Mouse (Mus musculus) left cerebral cortex, adult 11 months (tissue): Measurements from ENCODE around the gene Ift22.
A peak's percentile ranks its signal among the peaks of the same experiment; 100 is the strongest.

Experiments used
- DNase-seq: peaks from one replicate; pipeline ENCODE4 v3.0.0; 2022; ENCODE audit warnings: low spot score

Gene Ift22

DNA sequence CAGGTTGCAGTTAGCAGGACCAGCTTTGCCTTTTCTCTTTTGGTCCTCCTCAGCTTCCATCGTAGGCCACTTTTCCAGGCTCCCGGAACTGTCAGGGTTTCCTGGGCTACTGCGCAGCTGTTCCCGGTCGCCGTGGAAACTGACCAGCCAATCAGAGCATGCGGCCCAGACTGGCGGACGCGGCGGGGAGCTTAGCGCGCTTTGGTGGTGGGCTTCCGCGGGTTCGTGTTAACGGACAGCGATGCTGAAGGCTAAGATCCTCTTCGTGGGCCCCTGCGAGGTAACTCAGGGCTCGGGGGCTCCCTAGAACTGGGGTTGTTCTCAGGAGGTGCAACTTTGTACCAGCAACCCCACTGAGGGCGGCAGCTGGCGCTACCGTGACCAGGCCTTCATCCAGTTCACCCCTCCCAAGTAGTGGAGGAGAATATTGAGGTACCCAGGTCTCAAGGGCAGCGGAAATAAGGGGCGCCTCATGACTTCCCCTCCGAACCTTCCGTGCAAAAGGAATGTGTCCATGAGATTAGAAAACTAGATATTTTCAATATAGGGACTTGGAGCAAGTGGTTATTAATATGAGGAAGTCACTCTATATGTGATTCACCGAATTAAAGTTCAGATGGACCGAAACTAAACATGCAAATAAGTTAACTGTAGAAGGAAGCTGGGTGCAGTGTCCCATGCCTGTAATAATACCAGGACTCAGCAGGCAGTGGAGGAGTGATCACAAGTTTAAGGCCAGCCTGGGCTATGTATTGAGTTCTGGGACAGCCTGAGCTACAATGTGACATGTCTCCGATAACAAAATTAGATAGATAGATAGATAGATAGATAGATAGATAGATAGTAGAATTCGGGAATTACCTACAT, at the start of gene Ift22:
Gene Ift22, plus strand, starts transcription at position 160 of the 867 bp plus-strand sequence.
- peak; percentile 89 for DNase-seq

DNA sequence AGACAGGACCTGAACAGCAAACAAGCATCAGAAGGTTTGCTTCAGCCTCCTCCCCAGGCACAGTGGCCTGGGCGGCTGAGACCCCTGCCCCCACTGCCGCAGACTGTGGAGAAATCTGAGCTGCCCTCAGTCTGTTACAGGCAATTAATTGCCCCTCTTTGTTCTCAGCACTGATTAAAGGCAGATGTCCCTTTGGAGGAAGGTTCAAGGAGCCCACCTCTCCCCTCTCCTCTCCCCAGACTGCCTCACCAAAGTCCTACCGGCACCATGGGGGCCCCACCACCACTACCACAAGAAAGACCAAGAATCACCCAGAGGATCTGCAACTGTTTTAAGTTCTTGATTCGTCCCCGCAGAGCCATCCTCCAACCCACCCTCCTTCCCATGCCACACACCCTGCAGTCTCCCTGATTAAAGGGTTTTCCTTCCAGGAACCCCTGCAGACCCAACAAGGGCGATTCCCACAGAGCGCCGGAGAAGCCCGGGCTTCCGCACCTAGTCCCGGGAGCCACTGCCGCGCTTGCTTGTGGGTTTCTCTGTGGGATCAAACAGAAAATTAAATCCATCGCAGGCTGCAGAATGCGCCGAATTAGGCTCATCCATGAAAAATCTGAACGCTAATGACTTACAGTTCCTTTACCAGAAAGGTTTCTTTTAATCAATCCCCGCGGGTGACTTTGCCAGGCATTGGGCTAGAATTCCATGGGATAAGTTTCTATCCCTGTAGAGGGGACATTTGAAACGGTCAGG, 46.6 kb upstream of the Ift22 start:
- DNase-seq: no peak

DNA sequence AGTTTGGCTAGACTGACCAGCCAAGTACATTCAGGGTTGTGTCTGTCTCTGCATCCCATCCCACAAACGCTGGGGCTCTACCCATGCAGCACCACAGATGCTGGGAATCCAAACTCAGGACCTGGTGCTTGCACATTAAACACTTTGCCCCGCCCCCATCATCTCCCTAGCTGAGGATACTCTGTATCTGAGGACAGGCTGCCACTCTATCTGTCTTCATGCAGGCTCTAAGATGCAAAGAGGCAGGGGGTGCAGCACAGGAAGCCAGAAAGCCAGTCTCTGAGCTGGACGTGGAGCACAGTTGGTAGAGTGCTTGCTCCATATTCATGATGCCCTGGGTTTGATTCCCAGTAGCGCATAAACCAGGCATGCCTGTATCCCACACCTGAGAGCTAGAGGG, 45.1 kb upstream of the Ift22 start:
- no peak for DNase-seq

DNA sequence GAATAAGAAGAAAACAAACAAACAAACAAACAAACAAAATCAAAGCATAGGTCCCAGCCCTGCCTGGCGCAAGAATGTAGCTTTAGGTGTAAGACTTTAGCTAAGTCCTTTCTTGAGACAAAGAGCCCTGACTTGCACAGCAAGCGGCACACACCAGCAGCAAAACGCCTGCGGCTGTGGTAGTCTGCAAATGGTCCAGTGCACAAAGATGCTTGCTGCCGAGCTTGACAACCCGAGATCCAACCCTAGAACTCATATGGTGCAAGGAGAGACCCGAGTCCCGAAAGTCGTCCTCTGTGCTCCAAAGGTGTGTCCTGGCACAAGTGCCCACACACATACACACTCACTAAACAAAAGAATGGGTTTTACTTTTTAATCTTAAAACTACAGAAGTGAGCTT, 44.7 kb upstream of the Ift22 start:
- no peak for DNase-seq

DNA sequence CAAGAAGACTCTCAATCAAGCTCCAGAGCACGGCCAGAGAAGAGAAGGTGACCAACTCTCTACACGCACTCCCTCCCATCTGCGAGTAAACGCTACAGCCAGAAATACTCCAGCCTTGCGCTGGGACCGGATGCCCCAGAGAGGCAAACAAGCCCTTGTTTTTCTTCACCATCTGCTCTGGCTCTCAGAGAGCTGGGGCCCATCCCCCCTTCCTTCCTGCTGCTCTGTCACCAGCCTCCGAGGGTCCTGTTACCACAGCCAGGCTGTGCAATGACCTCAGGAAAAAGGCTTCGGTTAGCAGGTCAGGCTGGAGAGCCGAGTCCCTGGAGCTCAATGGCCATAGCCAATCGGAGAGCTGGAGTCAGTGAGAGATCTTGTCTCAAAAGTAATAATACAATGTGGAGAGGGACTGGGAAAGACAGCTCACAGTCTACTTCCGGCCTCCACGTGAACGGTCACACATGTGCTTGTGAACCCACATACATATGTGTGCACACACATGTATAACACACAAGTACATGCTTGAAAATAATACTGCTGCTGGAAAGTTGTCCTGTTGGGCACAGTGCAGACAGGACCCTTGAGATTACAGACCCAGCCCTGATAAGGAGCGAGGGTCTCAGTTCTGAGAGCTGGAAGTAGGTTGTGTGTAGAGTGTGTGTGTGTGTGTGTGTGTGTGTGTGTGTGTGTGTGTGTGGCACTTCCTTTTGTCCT, 43.8 kb upstream of the Ift22 start:
- DNase-seq: no peak

DNA sequence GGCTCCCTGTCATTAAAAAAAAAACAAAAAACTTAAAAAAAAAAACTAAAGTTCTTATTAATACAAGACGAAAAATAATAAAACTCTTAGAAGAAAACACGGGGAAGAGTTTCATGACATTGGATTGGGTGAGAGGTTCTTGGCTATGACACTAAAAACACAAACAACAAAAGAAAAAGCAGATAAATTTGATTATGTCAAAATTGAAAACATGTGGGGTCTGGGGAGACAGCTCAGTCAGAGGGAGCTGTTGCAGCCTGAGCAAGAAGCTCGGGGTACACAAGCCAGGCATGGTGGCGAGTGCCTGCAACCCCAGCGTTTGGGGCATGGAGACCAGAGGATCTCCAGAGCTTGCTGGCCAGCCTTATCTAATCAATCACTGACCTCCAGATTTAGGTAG, 40.2 kb upstream of the Ift22 start:
- DNase-seq: no peak

DNA sequence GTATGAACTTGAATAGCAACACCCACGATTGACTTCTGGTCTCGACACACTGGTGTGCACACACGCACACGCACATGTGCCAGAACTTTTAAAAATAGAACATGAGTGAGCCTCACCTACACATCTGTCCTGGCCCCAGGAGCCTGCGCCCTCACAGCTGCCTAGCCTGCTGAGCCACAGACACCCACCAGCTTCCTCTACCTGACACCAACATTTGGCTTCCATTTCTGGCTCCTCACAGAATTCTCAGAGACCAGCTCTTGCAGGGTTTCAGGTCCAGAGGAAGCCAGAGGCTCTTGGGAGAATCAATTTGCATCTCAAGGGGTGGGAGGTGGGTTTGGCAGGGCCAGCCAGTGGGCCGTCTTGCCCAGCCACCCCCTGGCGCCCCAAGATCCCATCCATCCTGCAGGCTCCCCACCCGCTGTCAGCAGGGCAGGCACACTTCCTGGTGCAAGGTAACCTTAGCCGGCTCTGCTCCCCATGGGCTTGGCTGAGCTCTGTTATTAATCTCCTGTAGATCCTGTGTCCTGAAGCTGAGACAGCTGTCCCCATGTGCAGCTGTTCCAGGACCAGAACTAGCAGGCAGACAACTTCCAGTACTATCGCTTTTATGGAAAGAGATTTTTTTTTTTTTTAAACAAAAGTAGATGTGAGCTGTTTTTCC, 38.4 kb upstream of the Ift22 start:
- DNase-seq: no peak

DNA sequence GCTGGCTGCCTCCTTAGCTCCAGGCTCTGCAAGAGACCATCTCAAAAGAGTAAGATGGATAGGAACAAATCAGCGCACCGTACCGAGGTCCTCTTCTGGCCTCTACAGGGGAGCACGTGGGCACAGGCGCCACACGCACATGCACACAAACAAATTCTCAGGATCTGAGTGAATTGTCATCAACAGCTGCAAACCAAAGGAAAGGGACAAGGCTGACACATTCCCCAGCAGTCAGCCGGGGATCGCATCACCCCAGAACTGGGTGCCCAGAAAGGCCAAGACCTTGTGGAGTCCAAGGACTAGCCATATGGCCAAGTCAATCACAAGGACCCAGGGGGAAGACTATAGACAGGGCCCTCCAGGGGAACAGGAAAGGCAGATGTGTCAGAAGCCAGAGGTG, 35.5 kb upstream of the Ift22 start:
- no peak for DNase-seq

DNA sequence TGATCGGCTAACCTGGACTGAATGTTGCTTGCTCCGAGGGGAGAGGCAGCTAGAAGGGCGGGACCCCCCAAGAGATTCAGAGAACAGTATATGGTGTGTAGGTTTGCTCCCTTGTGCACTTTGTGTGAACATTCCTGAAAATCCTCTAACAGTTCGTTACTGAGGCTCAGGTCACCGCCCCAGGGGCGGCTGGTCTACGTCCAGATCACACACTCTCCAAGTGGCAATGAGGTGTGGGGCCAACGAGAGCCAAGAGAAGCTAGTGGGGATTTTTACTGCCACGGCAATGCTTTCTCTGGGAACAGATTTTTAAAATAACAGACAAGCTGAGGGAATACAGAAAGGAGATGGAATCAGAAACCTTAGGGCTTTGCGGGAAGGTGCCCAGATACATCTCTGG, 33.7 kb upstream of the Ift22 start:
- no peak for DNase-seq

DNA sequence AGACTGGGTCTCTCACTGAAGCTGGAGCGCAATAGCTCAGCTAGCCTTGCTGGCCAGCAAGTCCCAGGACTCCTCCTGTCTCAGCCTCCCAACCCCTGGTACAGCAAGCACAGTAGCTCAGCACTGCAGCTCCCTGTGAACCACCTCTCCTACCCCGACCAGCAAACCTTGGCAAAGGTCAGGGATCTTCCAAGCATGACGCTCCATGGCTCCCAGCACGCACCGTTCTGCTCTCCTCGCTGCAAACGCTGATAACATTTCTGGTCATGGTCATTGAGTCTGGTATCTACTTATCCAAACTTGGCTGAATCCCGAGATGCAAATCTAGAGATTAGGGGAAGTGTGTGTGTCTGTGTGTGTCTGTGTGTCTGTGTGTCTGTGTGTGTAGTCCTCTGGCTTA, 27.8 kb upstream of the Ift22 start:
- DNase-seq: no peak

DNA sequence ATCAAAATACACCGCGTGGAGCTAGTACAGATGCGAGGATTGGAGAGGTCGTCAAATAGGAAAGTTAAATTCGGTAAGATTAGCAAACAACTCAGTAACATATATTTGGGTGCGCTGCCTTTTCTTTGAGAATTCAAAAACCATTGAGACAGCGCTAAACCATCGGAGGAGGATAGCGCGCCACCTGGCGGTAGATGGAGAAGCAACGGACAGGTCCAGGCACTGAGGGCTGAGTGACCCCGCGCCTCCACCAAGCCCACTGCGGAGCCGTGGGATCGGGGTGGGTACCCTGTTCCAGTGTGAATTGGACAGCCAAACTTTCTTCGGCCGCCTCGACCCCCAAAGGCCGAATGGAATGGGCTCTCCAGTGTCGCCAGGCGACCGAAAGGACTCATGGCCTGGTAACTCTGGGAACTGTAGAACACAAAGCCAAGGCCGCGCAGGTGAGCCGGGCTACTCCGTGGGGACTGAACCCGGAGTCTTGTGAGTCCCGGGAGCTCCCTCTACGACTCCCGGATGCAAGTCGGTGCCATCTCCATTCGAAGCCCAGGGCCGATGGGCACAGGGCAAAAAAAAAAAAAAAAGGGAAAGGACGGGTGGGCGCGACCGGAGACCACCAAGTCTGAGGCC, 26.5 kb upstream of the Ift22 start:
- DNase-seq: peak; percentile 61

DNA sequence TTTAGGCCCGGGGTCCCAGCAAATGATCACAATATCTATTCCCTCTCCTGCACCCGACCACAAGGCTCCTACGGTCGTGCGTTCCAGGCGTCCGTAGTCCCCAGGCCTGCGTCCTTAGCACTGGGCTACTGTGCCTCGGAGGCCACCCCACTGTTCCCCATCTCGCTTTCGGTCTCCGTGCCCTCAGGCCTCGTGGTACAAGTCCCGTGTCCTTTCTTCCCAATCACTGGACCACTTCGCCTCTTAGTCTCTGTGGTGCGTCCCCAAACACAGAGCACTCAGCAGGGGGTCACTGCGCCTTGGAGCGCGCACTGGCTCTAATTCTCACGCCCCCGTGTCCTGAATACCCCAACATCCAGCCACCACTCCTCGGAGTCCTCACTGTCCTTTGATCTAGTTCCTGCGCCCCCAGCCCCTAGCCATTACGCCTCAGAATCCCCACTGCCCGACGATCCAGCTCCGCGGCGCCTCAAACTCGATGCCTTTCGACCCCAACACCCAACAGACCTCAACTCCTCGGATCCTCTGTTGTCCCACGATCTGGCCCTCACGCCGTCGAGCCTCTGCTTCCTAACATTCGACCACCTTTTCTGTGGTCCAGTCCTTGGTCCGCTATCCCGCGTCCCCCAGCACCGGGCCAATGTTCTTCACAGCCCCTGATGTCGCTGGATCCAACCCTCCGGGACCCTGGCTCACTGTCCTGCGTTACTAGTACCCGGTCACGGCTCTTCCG, 25.7 kb upstream of the Ift22 start:
- no peak for DNase-seq

DNA sequence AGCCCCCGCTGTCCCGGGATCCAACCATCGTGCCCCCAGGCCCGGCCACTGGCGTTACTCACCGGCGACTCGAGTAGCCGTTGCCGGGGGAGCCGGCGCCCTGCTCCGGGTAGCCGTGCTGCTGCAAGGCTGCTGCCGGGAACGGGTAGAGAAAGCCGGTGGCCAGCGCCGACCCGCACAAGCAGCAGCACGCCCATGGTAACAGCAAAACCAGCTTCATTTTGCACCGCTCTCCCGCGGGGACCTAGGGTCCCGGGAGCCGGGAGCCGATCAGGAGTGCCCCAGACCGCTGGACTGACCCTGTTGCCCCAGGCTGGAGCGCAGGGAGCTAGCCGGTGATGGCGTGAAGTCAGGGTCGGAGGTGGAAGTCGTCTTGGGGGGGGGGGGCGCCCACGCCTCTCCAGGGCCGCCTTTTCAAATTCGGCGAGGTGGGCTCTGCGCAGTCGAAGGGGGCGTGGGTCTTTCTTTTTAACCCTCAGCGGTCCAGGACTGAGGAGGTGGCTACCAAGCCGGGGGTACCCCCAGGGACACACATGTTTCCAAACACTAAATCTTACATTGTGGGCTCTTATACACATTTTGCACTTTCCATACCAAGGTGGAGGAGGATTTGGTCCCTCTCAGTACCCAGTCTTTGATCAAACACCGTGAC, 25.0 kb upstream of the Ift22 start, which contains the start of gene Col26a1:
Gene Col26a1, minus strand, starts transcription at position 422 of the 652 bp plus-strand sequence.
- no peak for DNase-seq

DNA sequence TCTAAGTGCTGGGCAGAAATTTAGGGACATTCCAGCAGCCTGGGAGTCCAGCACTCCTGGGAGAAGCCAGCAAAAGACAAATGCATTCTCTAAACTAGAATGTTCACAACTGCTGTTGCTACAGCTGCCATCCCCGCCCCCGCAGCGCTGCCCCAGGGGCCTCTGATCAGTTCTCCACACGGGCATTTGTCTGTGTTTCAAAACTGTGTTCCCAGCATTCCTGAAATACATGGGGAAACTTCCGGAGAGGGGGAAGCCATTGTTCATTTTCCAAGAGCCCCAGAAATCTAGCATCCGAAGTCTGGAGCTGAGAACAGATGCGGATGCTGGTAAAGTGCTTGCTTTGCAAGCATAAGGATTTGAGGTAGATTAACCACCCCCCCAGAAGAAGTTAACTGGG, 21.0 kb upstream of the Ift22 start:
- no peak for DNase-seq

DNA sequence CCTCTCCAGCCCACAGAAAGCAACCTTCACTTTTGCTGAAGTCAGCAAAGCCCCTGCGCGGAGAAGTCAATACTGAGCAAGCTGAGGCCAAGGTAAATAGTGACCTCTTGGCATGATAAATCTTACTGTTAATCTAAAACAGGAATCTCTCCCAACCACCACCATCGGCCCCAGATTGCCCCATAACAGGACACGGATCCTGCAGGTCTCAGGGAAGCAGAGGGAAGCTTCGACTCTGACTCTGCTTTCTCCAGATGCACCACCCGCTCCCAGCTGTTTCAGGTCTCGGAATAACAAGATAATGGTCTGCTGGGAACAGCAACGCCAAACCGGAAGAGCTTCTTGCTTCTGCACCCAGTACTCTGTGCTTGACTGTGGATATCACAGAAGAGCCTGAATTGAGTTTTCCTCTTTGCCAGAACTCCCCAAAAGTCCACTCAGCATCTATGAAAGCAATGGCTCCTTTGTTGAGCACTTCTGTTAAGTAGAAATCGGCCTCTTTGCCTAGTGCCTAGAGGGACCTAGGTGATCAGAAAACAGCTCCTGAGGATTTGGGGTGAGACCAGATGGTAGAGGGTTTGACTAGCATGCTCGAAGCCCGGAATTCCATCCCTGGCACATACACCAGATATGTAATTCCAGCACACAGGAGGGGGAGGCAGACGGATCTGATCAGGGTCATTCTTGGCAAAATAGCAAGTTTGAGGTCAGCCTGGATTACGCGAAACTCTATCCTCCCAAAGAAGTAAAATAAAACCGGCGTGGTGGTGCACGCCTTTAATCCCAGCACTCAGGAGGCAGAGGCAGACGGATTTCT, 19.2 kb upstream of the Ift22 start:
- DNase-seq: no peak

DNA sequence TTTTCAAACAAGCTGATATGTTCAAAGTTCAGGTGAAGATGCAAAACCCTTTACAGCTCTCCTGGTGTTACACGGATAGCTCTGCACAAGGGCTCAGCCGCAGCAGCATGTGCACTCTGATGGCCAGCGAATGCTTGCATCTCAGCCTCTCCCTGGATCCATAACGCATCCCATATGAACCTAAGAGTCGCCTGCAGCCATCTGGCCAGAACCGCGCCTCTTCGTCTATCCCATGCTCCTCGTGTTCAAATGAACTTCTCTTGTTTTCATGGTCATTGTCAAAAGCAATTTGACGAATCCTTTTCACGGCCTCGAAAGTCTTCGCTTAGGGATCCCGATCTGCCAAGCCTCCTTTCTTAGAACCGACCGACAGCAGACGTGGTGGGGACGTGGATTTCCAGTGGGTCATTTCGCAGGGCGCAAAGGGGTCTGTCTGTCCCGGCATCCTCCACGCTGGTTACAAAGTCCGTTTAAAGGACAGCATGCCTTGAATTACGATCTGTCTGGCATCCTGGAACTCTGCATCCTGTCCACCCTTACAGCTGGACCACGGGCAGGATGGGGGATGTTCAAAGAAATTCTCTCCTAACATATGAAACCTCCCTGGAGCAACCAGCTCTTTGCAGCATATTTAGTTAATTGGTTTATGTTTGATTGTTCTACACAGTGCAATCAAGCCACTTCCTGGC, 13.0 kb upstream of the Ift22 start:
- no peak for DNase-seq

DNA sequence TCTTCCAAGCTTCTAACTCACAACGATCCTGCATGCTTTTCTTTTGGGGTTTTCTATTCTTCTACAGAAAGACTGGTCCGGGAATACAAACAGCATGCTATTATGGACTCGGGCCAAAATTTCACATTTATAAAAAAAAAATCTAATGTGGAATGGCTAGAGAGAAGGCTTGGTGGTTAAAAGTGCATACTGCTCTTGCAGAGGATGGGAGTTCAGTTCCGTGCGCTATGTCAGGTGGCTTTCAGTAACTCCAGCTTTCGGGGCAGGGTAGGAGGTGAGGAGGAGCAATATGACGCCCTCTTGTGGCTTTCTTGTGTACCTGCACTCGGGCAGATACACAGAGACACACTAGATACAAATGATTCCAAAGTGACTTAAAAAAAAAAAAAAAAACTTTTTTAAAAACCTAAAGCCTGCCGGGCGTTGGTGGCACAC, 12.4 kb upstream of the Ift22 start:
- no peak for DNase-seq

DNA sequence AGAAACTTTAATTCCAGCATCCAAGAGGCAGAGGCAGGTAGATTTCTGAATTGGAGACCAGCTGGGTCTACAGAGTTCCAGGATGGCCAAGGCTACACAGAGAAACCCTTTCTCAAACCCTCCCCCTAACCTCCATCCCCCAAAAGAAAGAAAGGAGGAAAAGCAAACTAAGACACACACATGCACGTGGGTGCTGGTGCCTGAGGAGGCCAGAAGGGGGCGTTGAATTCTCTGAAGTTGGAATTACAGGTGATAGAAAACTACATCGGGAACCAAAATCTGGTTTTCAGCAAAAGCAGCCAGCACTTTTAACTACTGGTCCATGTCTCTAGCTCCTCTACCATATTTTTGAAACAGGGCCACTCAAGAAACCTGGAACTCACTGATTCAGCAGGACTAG, 3.3 kb upstream of the Ift22 start:
- DNase-seq: no peak

DNA sequence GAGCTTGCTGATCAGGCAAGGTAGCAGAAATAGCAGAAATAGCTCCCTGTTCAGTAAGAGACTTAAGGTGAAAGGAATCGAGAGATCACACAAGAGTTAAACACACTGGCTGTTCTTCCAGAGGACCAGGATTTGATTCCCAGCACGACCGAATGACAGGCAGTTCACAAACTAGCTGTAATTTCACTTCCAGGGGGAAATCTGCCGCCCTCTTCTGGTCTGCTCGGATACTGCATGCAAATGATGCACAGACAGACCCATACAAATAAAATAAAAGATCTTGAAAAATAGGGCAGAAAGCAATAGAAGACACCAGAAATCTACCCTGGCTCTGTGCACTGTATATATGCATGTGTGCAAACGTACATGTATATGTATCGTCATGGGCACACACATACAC, 2.3 kb upstream of the Ift22 start:
- DNase-seq: no peak
